Mouse (Mus musculus) ES-E14 (cell line): ENCODE results near the gene S1pr4. TPM values are rescaled to one million over a fixed set of nuclear protein-coding genes. Genes with fewer than 3 reads are reported as not detected.
A peak's percentile ranks its signal among the peaks of the same experiment; 100 is the strongest.

Source experiments
- DNase-seq: peaks from one replicate; pipeline ENCODE4 v3.0.0-alpha.2; 2013; ENCODE audit warnings: low read depth, low spot score
- H3K27ac ChIP-seq: 2 replicates; pipeline ENCODE4 v1.5.1; 2012; ENCODE audit warnings: low read depth, mild to moderate bottlenecking, low read length, moderate library complexity, mixed read lengths; ENCODE audit not compliant: poor library complexity, insufficient read depth, severe bottlenecking
- H3K36me3 ChIP-seq: 2 replicates; pipeline ENCODE4 v1.6.1; 2012; ENCODE audit warnings: mild to moderate bottlenecking, low read length, moderate library complexity, mixed read lengths; ENCODE audit not compliant: control insufficient read depth, poor library complexity, insufficient read depth, severe bottlenecking
- H3K4me1 ChIP-seq, 2 experiments: fragments of 150-350 bp in 1 of 2; sonication (generic) in 1 of 2; 2 replicates each; pipeline ENCODE4 v1.6.1; 2012; ENCODE audit warnings: low read length in 2 of 2, mild to moderate bottlenecking in 1 of 2, mixed read lengths in 1 of 2; ENCODE audit not compliant: control insufficient read depth in 2 of 2, insufficient read depth in 2 of 2, poor library complexity in 1 of 2
- H3K4me3 ChIP-seq, 2 experiments: fragments of 150-350 bp in 1 of 2; sonication (generic) in 1 of 2; 2 replicates each; pipeline ENCODE4 v1.5.1; 2012; ENCODE audit warnings: low read length in 2 of 2, low read depth in 1 of 2, mild to moderate bottlenecking in 1 of 2, mixed read lengths in 1 of 2; ENCODE audit not compliant: insufficient read depth in 1 of 2, poor library complexity in 1 of 2, severe bottlenecking in 1 of 2
- H3K9ac ChIP-seq: 2 replicates; pipeline ENCODE4 v1.6.1; 2012; ENCODE audit warnings: low read depth, mild to moderate bottlenecking, low read length, mixed read lengths; ENCODE audit not compliant: poor library complexity, insufficient read depth, severe bottlenecking
- H3K9me3 ChIP-seq: fragments of 150-350 bp; sonication (generic); 2 replicates; pipeline ENCODE4 v1.6.1; 2012; ENCODE audit warnings: low read depth, mild to moderate bottlenecking, low read length; ENCODE audit not compliant: control insufficient read depth, insufficient read depth
- CHD2 ChIP-seq: IDR thresholded peaks from 2 replicates; pipeline ENCODE4 v1.6.1; 2014; ENCODE audit warnings: mild to moderate bottlenecking, low read depth, low read length, inconsistent platforms
- HCFC1 ChIP-seq: IDR thresholded peaks from 2 replicates; pipeline ENCODE4 v1.6.1; 2012; ENCODE audit warnings: low read length, inconsistent platforms, borderline replicate concordance; ENCODE audit not compliant: insufficient read depth
- MAFK ChIP-seq: IDR thresholded peaks from 2 replicates; pipeline ENCODE4 v1.6.1; 2014; ENCODE audit warnings: mild to moderate bottlenecking, low read depth, low read length, inconsistent platforms; ENCODE audit not compliant: insufficient read depth
- ZC3H11A ChIP-seq: IDR thresholded peaks from 2 replicates; pipeline ENCODE4 v1.6.1; 2012; ENCODE audit warnings: low read depth, mild to moderate bottlenecking, inconsistent platforms, low read length, borderline replicate concordance
- ZNF384 ChIP-seq: IDR thresholded peaks from 2 replicates; pipeline ENCODE4 v1.6.1; 2012; ENCODE audit warnings: low read depth, low read length, inconsistent platforms
- in situ Hi-C, 2 experiments: fragments of 600-800 bp; cut with MboI; formaldehyde crosslinking; loops; one replicate each; pipeline ENCODE4 v1.15.1; 2025; ENCODE audit warnings: low sequenced_read_pairs in 2 of 2, inconsistent platforms in 1 of 2; ENCODE audit not compliant: unreplicated experiment in 2 of 2
- total RNA-seq: library from RNA; depleted of rRNA; stranded (reverse); fragments of 300-350 nt; gene quantifications from 2 replicates; pipeline ENCODE4 v1.2.3, GENCODE M21; 2012

Gene S1pr4
- total RNA-seq, 1 experiment = 0.94 TPM

GRCm38 (mm10) chr10:81483983-81484382, 15.9 kb downstream of the S1pr4 start:
- H3K27ac ChIP-seq = no peak overlapping the region
- peak; percentile 74 for DNase-seq
- no peaks in the 10 kb centered on the region for H3K9me3 ChIP-seq
- no peak overlapping the region; the same call in 1 of the 2 replicates for H3K9ac ChIP-seq
- peaks cover 29% of the 10 kb centered on the region for H3K36me3 ChIP-seq
- in situ Hi-C loops = no loop called here
- H3K4me3 ChIP-seq = no peak overlapping the region
- TF ChIP-seq ZNF384 (peak; percentile 93), CHD2 (no peak)
- peaks cover 0 to 26% of the 10 kb centered on the region in 2 experiments; a peak in 3 of 4 replicates for H3K4me1 ChIP-seq

- DNase-seq = no peak
- peaks cover 15% of the 10 kb centered on the region for H3K36me3 ChIP-seq
- H3K4me1 ChIP-seq = peaks cover 0 to 26% of the 10 kb centered on the region in 2 experiments; a peak in 2 of 4 replicates
- in situ Hi-C loops = no loop called here
- H3K27ac ChIP-seq = no peak within 1 kb of the TSS
- no peaks in the 10 kb centered on the region for H3K9me3 ChIP-seq
- peak within 1 kb of the TSS; percentile 76 to 84 for H3K4me3 ChIP-seq
- TF ChIP-seq HCFC1 (0 out of 2 replicates have a peak, but pooled peaks have one; percentile 36), CHD2 (no peak), ZNF384 (0 out of 2 replicates have a peak, but pooled peaks have one; percentile 6)
- peak within 1 kb of the TSS; percentile 60 for H3K9ac ChIP-seq
Measured at GRCm38 (mm10) chr10:81482533-81482889, 17.4 kb downstream of the S1pr4 start, which contains the start of gene Celf5. Gene Celf5, minus strand, starts transcription at chr10:81482709.

GRCm38 (mm10) chr10:81481605-81482532, 18.1 kb downstream of the S1pr4 start:
- Histone ChIP-seq H3K4me3 (peak overlapping the region; percentile 76 to 84), H3K9ac (peak overlapping the region; percentile 60), H3K4me1 (peaks cover 0 to 31% of the 10 kb centered on the region in 2 experiments; a peak in 2 of 4 replicates), H3K9me3 (no peaks in the 10 kb centered on the region), H3K27ac (no peak overlapping the region), H3K36me3 (peaks cover 9% of the 10 kb centered on the region; the same call in 1 of the 2 replicates)
- in situ Hi-C loops = no loop called here
- TF ChIP-seq ZNF384 (no peak), MAFK (no peak), HCFC1 (no peak), CHD2 (no peak), ZC3H11A (no peak)
- no peak for DNase-seq

GRCm38 (mm10) chr10:81474461-81474860, 25.5 kb downstream of the S1pr4 start:
- Histone ChIP-seq H3K9me3 (no peaks in the 10 kb centered on the region), H3K4me1 (peaks cover 4 to 36% of the 10 kb centered on the region in 2 experiments; a peak in 3 of 4 replicates), H3K9ac (no peak overlapping the region), H3K27ac (no peak overlapping the region), H3K4me3 (no peak overlapping the region), H3K36me3 (no peaks in the 10 kb centered on the region; the same call in 1 of the 2 replicates)
- TF ChIP-seq ZC3H11A = no peak
- no peak for TF ChIP-seq ZNF384
- no peak for TF ChIP-seq CHD2
- TF ChIP-seq MAFK = no peak
- no peak for TF ChIP-seq HCFC1
- no peak for DNase-seq
- in situ Hi-C loops = no loop called here
